Mouse (Mus musculus): ENCODE results near the gene Usp4. TPM values are rescaled to one million over a fixed set of nuclear protein-coding genes. Genes with fewer than 3 reads are reported as not detected.

The Usp4 gene
- total and polyA plus RNA-seq, 3 experiments = 52.1 to 93.5 (median 72.8) TPM

DNA sequence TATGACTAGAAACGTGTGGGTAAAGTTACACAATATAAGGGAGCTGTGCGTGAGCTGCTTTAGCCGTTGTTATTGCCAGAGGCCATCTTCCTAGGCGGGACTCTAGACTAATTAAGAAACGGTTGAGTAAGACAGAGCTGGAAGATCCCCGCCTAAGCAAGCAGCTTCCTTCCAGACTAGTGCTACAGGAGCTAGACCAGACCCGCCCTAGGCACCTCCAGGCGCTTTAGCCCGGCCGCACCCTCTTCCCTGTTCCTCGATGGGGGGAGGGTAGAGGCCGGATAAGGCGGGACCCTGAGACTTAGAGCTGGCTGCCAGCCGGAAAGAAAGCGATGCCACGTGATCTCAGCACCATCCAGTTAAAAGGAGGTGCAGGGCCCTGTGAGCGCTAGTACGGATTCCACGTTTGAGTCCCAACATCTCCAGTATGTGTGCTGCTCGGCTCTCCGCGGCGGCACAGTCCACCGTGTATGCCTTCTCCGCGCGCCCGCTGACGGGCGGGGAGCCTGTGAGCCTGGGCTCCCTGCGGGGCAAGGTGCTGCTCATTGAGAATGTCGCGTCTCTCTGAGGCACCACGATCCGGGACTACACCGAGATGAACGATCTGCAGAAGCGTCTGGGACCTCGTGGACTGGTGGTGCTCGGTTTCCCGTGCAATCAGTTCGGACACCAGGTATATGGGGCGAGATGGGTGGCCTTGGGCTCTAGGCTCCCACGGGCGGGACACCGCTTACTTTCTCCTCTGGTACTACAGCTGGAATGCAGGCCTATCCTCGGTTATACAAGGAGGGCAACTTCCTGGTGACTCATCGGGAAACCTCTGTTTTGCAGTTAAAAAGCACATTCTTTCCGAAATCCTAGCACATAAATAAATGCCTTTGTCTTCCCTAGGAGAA lies 8.5 kb upstream of the Usp4 start, which contains the start of gene Gpx1:
Gene Gpx1 (plus strand): TSS at position 18 of the 896 bp plus-strand sequence.
- H3K9ac ChIP-seq (ENCODE audit: insufficient read depth, low read depth) = peak within 1 kb of the TSS; percentile 81
- H3K27ac ChIP-seq (ENCODE audit: insufficient read depth, low read depth) = peak within 1 kb of the TSS; percentile 81
- no peaks in the 10 kb centered on the region for H3K9me3 ChIP-seq (replicated peaks; ENCODE audit: low read length)
- H3K36me3 ChIP-seq (replicated peaks in 1 of 2; ENCODE audit: control insufficient read depth in 1 of 2, insufficient read depth in 1 of 2, low read length in 1 of 2) = peaks cover 17 to 39% of the 10 kb centered on the region in 2 experiments
- dilution Hi-C loops (cut with MboI; ENCODE audit: extremely low pct_ligation_motif_present, extremely low pct_unique_long_range_greater_than_20kb, low sequenced_read_pairs) (no loop called here), in situ Hi-C loops (cut with MboI; ENCODE audit: low pct_ligation_motif_present, low pct_unique_long_range_greater_than_20kb, low sequenced_read_pairs) (no loop called here)
- 0 out of 2 replicates have a peak, but pooled peaks have one; percentile 45 for TF ChIP-seq KAT2A (IDR thresholded peaks at IDR 0.05; ENCODE audit: insufficient replicate concordance, low read length)
- TF ChIP-seq POLR2AphosphoS2 (IDR thresholded peaks at IDR 0.05; ENCODE audit: low read depth, low read length) = peak; percentile 98
- TF ChIP-seq MYC (IDR thresholded peaks at IDR 0.05; ENCODE audit: low read depth, low read length) = 0 out of 2 replicates have a peak, but pooled peaks have one; percentile 71
- TF ChIP-seq USF2 (conservative IDR thresholded peaks at IDR 0.05; ENCODE audit: low read depth, low read length) = peak; percentile 92
- TF ChIP-seq MEF2A (IDR thresholded peaks at IDR 0.05; ENCODE audit: borderline replicate concordance, low read depth, low read length) = peak; percentile 55; the same call in 1 of the 2 replicates
- peak; percentile 78 for TF ChIP-seq HCFC1 (IDR thresholded peaks at IDR 0.05; ENCODE audit: low read depth, low read length)
- peak; percentile 39; the same call in 1 of the 2 replicates for TF ChIP-seq NRF1 (IDR thresholded peaks at IDR 0.05; ENCODE audit: low read depth, low read length)
- peak; percentile 95 for TF ChIP-seq MXI1 (IDR thresholded peaks at IDR 0.05; ENCODE audit: low read depth, low read length)
- TF ChIP-seq ZMIZ1 (IDR thresholded peaks at IDR 0.05; ENCODE audit: low read depth, low read length) = peak; percentile 99
- TF ChIP-seq CHD1 (IDR thresholded peaks at IDR 0.05; ENCODE audit: low read depth, low read length) = no peak
- TF ChIP-seq USF1 (IDR thresholded peaks at IDR 0.05; ENCODE audit: low read depth, low read length) = peak; percentile 94
- TF ChIP-seq BHLHE40 (IDR thresholded peaks at IDR 0.05; ENCODE audit: low read depth, low read length) = peak; percentile 87
- peak; percentile 90 for TF ChIP-seq TCF12 (IDR thresholded peaks at IDR 0.05; ENCODE audit: low read depth, low read length)
- no peak; the same call in 1 of the 2 replicates for TF ChIP-seq EP300 (IDR thresholded peaks at IDR 0.05; ENCODE audit: low read length)
- TF ChIP-seq RCOR1 (conservative IDR thresholded peaks at IDR 0.05; ENCODE audit: low read depth, low read length) = 0 out of 2 replicates have a peak, but pooled peaks have one; percentile 14
- no peak for TF ChIP-seq RAD21 (IDR thresholded peaks at IDR 0.05; ENCODE audit: low read depth, low read length)
- no peak for TF ChIP-seq ZNF384 (IDR thresholded peaks at IDR 0.05; ENCODE audit: low read depth, low read length)
- peak; percentile 97 for TF ChIP-seq MAX (IDR thresholded peaks at IDR 0.05; ENCODE audit: low read length)
- no peak for TF ChIP-seq ETS1 (conservative IDR thresholded peaks at IDR 0.05; ENCODE audit: low read depth, low read length)
- TF ChIP-seq NELFE (IDR thresholded peaks at IDR 0.05; ENCODE audit: low read depth, low read length) = peak; percentile 98
- TF ChIP-seq POLR2A (IDR thresholded peaks at IDR 0.05; ENCODE audit: low read depth, low read length) = peak; percentile 100
- TF ChIP-seq TBP (conservative IDR thresholded peaks at IDR 0.05; ENCODE audit: low read depth, low read length) = peak; percentile 97
- TF ChIP-seq MAFK (IDR thresholded peaks at IDR 0.05; ENCODE audit: insufficient replicate concordance, low read length) = no peak
- peak; percentile 91 for TF ChIP-seq ELF1 (IDR thresholded peaks at IDR 0.05; ENCODE audit: low read depth, low read length)
- TF ChIP-seq E2F4 (IDR thresholded peaks at IDR 0.05; ENCODE audit: insufficient replicate concordance, low read depth, low read length) = no peak
- TF ChIP-seq CHD2 (IDR thresholded peaks at IDR 0.05; ENCODE audit: low read length) = peak; percentile 89
- TF ChIP-seq SIN3A (IDR thresholded peaks at IDR 0.05; ENCODE audit: low read length) = peak; percentile 93
- peak; percentile 86 for TF ChIP-seq UBTF (IDR thresholded peaks at IDR 0.05; ENCODE audit: low read depth, low read length)
- H3K79me2 ChIP-seq (replicated peaks; ENCODE audit: control insufficient read depth, extremely low read depth, insufficient read depth, poor library complexity, severe bottlenecking) = peaks cover 10% of the 10 kb centered on the region
- H3K4me2 ChIP-seq (ENCODE audit: insufficient read depth, low read depth, poor library complexity, severe bottlenecking) = peak within 1 kb of the TSS; percentile 75
- peaks cover 14 to 38% of the 10 kb centered on the region in 2 experiments for H3K4me1 ChIP-seq (ENCODE audit: control insufficient read depth in 1 of 2, insufficient read depth in 2 of 2)
- no peaks in the 10 kb centered on the region for H3K27me3 ChIP-seq (replicated peaks)
- H3K4me3 ChIP-seq (replicated peaks in 1 of 3; ENCODE audit: low read depth in 2 of 3, low read length in 2 of 3, poor library complexity in 1 of 3) = peak within 1 kb of the TSS; percentile 87 to 91 (median 89)
- peak; percentile 97 for DNase-seq (ENCODE audit: extremely low read depth)

Data from CH12.LX (cell line).